Mouse (Mus musculus): ENCODE measurements around the gene Cacna1h. TPM values are rescaled to one million over a fixed set of nuclear protein-coding genes. Genes with fewer than 3 reads are reported as not detected.

Cacna1h gene
- total RNA-seq, 2 experiments from 2014 or later: 0.81 to 1.1 TPM

- no peak for DNase-seq (ENCODE audit: low spot score)
Observed at GRCm38 (mm10) chr17:25408302-25408999, 25.1 kb downstream of the Cacna1h start.

GRCm38 (mm10) chr17:25407352-25407751 lies 26.2 kb downstream of the Cacna1h start:
- no peak for DNase-seq (ENCODE audit: low spot score)

GRCm38 (mm10) chr17:25406011-25406441 lies 27.6 kb downstream of the Cacna1h start:
- no peak for DNase-seq (ENCODE audit: low spot score)

- DNase-seq (ENCODE audit: low spot score): no peak
Observed at GRCm38 (mm10) chr17:25405224-25405895, 28.2 kb downstream of the Cacna1h start.

- no peak for DNase-seq (ENCODE audit: low spot score)
Observed at GRCm38 (mm10) chr17:25404190-25404589, 29.4 kb downstream of the Cacna1h start.

GRCm38 (mm10) chr17:25402224-25402623 lies 31.4 kb downstream of the Cacna1h start:
- no peak for DNase-seq (ENCODE audit: low spot score)

GRCm38 (mm10) chr17:25401491-25401890 lies 32.1 kb downstream of the Cacna1h start:
- no peak for DNase-seq (ENCODE audit: low spot score)

- no peak for DNase-seq (ENCODE audit: low spot score)
Observed at GRCm38 (mm10) chr17:25400443-25400842, 33.1 kb downstream of the Cacna1h start.

GRCm38 (mm10) chr17:25398520-25398838 lies 35.1 kb downstream of the Cacna1h start:
- no peak for DNase-seq (ENCODE audit: low spot score)

GRCm38 (mm10) chr17:25397804-25398519 lies 35.6 kb downstream of the Cacna1h start:
- peak; percentile 61 for DNase-seq (ENCODE audit: low spot score)

GRCm38 (mm10) chr17:25394526-25394925 lies 39.1 kb downstream of the Cacna1h start:
- no peak for DNase-seq (ENCODE audit: low spot score)

GRCm38 (mm10) chr17:25374011-25374410 lies 59.6 kb downstream of the Cacna1h start:
- no peak for DNase-seq (ENCODE audit: low spot score)

GRCm38 (mm10) chr17:25372491-25372890 lies 61.1 kb downstream of the Cacna1h start:
- no peak for DNase-seq (ENCODE audit: low spot score)

GRCm38 (mm10) chr17:25368973-25369372 lies 64.6 kb downstream of the Cacna1h start, which contains the start of gene Tpsg1:
TSS of gene Tpsg1 (plus strand) at chr17:25369273.
- no peak for DNase-seq (ENCODE audit: low spot score)

- DNase-seq (ENCODE audit: low spot score): no peak
Observed at GRCm38 (mm10) chr17:25366005-25366404, 67.6 kb downstream of the Cacna1h start, which contains the start of gene Tpsb2. TSS of gene Tpsb2 (plus strand) at chr17:25366305.

GRCm38 (mm10) chr17:25363726-25364125 lies 69.9 kb downstream of the Cacna1h start:
- peak; percentile 17 for DNase-seq (ENCODE audit: low spot score)

- DNase-seq (ENCODE audit: low spot score): no peak
Observed at GRCm38 (mm10) chr17:25361291-25361690, 72.3 kb downstream of the Cacna1h start.

GRCm38 (mm10) chr17:25345462-25345861 lies 88.1 kb downstream of the Cacna1h start, which contains the start of gene Tpsab1:
TSS of gene Tpsab1 (minus strand) at chr17:25345562.
- no peak for DNase-seq (ENCODE audit: low spot score)

- no peak for DNase-seq (ENCODE audit: low spot score)
Observed at GRCm38 (mm10) chr17:25341490-25341889, 92.1 kb downstream of the Cacna1h start.

- DNase-seq (ENCODE audit: low spot score): no peak
Observed at GRCm38 (mm10) chr17:25340003-25340402, 93.6 kb downstream of the Cacna1h start.

GRCm38 (mm10) chr17:25338218-25338617 lies 95.4 kb downstream of the Cacna1h start:
- DNase-seq (ENCODE audit: low spot score): no peak

- peak; percentile 26 for DNase-seq (ENCODE audit: low spot score)
Observed at GRCm38 (mm10) chr17:25333943-25334342, 99.6 kb downstream of the Cacna1h start.

All from gastrocnemius, adult 18-20 months (tissue).